21 mouse cellular contexts compared by ENCODE assay signal in genomic region chr4:98486901-98487300, GRCm38 (mm10).
DNase-seq lines count a peak whose midpoint lies in the region; ATAC-seq and TF ChIP-seq lines count a peak whose summit lies in the region.
"Had no signal": no experiment of that assay in that cellular context is flagged by ENCODE, and none has a peak within 500 bp of the region (broad histone marks: within the 10 kb centered on the region; RNA-seq: fewer than 3 reads in every experiment).

No protein-coding gene starts in this region.

- H3K9ac ChIP-seq in heart, adult 2 months (ENCODE audit: low read depth, low read length): no peak overlapping the region
- no peak overlapping the region for H3K9ac ChIP-seq in liver, embryonic 14.5 days (replicated peaks)
- H3K9ac ChIP-seq: forebrain, embryonic 13.5 days; hindbrain, embryonic 12.5 days; hindbrain, embryonic 15.5 days had no signal

- no peak for TF ChIP-seq POLR2A in heart, adult 2 months (IDR thresholded peaks at IDR 0.05; ENCODE audit: insufficient read depth, low read depth, low read length)

- WGBS in heart, adult 2 months: 73% methylated on average over 4 of the region's 4 CpGs
- WGBS in liver, embryonic 14.5 days (ENCODE audit: insufficient replicate concordance): 49% methylated on average over 4 of the region's 4 CpGs

- H3K79me2 ChIP-seq in heart, adult 2 months (replicated peaks; ENCODE audit: control insufficient read depth, insufficient read depth, low read length): no peaks in the 10 kb centered on the region

- H3K4me3 ChIP-seq in heart, adult 2 months: no peak overlapping the region
- H3K4me3 ChIP-seq in liver, embryonic 14.5 days (ENCODE audit: insufficient read depth in 1 of 2, low read depth in 2 of 2, low read length in 2 of 2): no peak overlapping the region
- H3K4me3 ChIP-seq: forebrain, embryonic 10.5 days; forebrain, embryonic 13.5 days; hindbrain, embryonic 12.5 days; hindbrain, embryonic 15.5 days had no signal

- H3K9me3 ChIP-seq in liver, embryonic 14.5 days (ENCODE audit: control insufficient read depth, low read length): no peaks in the 10 kb centered on the region
- H3K9me3 ChIP-seq: forebrain, embryonic 10.5 days; forebrain, embryonic 13.5 days; hindbrain, embryonic 12.5 days; hindbrain, embryonic 15.5 days had no signal

- peak; percentile 47; the same call in 1 of the 2 replicates for ATAC-seq in liver, embryonic 14.5 days (ENCODE audit: insufficient read depth)
- ATAC-seq: forebrain, embryonic 13.5 days; forebrain, embryonic 16.5 days; Patski had no signal

- intact Hi-C loops in heart, adult 2 months (cut with DNase I): no loop called here
- intact Hi-C loops in left cerebral cortex, postnatal 25 days (cut with DNase I): no loop called here

- no peak overlapping the region for H3K4me2 ChIP-seq in liver, embryonic 14.5 days (ENCODE audit: low read depth)
- H3K4me2 ChIP-seq: forebrain, embryonic 13.5 days; heart, embryonic 11.5 days; hindbrain, embryonic 12.5 days; hindbrain, embryonic 15.5 days had no signal

- peak; percentile 11 for DNase-seq in heart, adult 11 months
- no peak for DNase-seq in heart, adult 2 months
- no peak for DNase-seq in liver, embryonic 14.5 days (ENCODE audit: low read depth in 3 of 3, low spot score in 3 of 3)
- no peak for DNase-seq in liver
- peak; percentile 13 for DNase-seq in R1 (ENCODE audit: low read depth, low spot score)
- DNase-seq in left cerebral cortex, postnatal 25 days (ENCODE audit: low spot score in 2 of 2): no peak
- no peak for DNase-seq in cerebellum, adult 11 months
- no peak for DNase-seq in lung, postnatal 10 days
- DNase-seq: adrenal gland, adult 2 months; adrenal gland, postnatal 14 days; cerebellum, adult 18-20 months; cerebellum, adult 9-10 months; cerebellum, postnatal 14 days; gastrocnemius, postnatal 14 days had no signal

- H3K27me3 ChIP-seq in heart, adult 2 months (ENCODE audit: control insufficient read depth, insufficient read depth, low read length): no peaks in the 10 kb centered on the region
- no peaks in the 10 kb centered on the region for H3K27me3 ChIP-seq in liver, embryonic 14.5 days (ENCODE audit: control insufficient read depth, insufficient read depth, low read length)
- H3K27me3 ChIP-seq: forebrain, embryonic 13.5 days; hindbrain, embryonic 12.5 days; hindbrain, embryonic 15.5 days; Patski had no signal

- no peak for TF ChIP-seq EP300 in heart, adult 2 months (IDR thresholded peaks at IDR 0.05; ENCODE audit: insufficient read depth, low read depth, low read length)
- TF ChIP-seq EP300 in liver, embryonic 14.5 days (IDR thresholded peaks at IDR 0.05; ENCODE audit: low read depth): no peak

- H3K36me3 ChIP-seq in heart, adult 2 months (ENCODE audit: control insufficient read depth, insufficient read depth, low read length): no peaks in the 10 kb centered on the region
- H3K36me3 ChIP-seq in liver, embryonic 14.5 days (replicated peaks; ENCODE audit: control insufficient read depth, insufficient read depth, low read depth): no peaks in the 10 kb centered on the region
- H3K36me3 ChIP-seq: forebrain, embryonic 10.5 days; hindbrain, embryonic 12.5 days; hindbrain, embryonic 15.5 days had no signal

- TF ChIP-seq CTCF in heart, adult 2 months (IDR thresholded peaks at IDR 0.05): no peak
- no peak for TF ChIP-seq CTCF in liver, embryonic 14.5 days (IDR thresholded peaks at IDR 0.05; ENCODE audit: low read depth)

- no peak overlapping the region for H3K27ac ChIP-seq in heart, adult 2 months
- no peak overlapping the region for H3K27ac ChIP-seq in liver, embryonic 14.5 days
- H3K27ac ChIP-seq: forebrain, embryonic 10.5 days; forebrain, embryonic 13.5 days; hindbrain, embryonic 12.5 days; hindbrain, embryonic 15.5 days had no signal

- H3K4me1 ChIP-seq in heart, adult 2 months (ENCODE audit: control insufficient read depth, insufficient read depth, low read length): no peaks in the 10 kb centered on the region
- H3K4me1 ChIP-seq in liver, embryonic 14.5 days (replicated peaks; ENCODE audit: control insufficient read depth in 2 of 2, insufficient read depth in 2 of 2, low read length in 1 of 2): no peaks in the 10 kb centered on the region
- H3K4me1 ChIP-seq: forebrain, embryonic 10.5 days; forebrain, embryonic 13.5 days; hindbrain, embryonic 12.5 days; hindbrain, embryonic 15.5 days had no signal

Comparison
In these comparisons a context has a peak if more than half of its experiments do, and no peak if none do; other contexts are left out.
1. DNase-seq: peak in heart, adult 11 months (single experiment) and R1 (single experiment); none in heart, adult 2 months (0 of 2), liver, embryonic 14.5 days (0 of 3), liver (single experiment), left cerebral cortex, postnatal 25 days (0 of 2), cerebellum, adult 11 months (single experiment) and lung, postnatal 10 days (single experiment).